Mouse (Mus musculus) left cerebral cortex, adult 18-20 months (tissue): Measurements from ENCODE around the gene Hoxb5. TPM values are rescaled to one million over a fixed set of nuclear protein-coding genes. Genes with fewer than 3 reads are reported as not detected.
A peak's percentile ranks its signal among the peaks of the same experiment; 100 is the strongest.

Source experiments
- DNase-seq, 2 experiments: peaks; one replicate each; pipeline ENCODE4 v3.0.0; 2021 to 2022; ENCODE audit warnings: low spot score in 2 of 2, mixed read lengths in 1 of 2
- total RNA-seq, 2 experiments: library from RNA; stranded (reverse); gene quantifications; 2 replicates each; pipeline ENCODE4 v1.2.3; 2021

Hoxb5 gene
- total RNA-seq, 2 experiments from 2014 or later = not detected

DNA sequence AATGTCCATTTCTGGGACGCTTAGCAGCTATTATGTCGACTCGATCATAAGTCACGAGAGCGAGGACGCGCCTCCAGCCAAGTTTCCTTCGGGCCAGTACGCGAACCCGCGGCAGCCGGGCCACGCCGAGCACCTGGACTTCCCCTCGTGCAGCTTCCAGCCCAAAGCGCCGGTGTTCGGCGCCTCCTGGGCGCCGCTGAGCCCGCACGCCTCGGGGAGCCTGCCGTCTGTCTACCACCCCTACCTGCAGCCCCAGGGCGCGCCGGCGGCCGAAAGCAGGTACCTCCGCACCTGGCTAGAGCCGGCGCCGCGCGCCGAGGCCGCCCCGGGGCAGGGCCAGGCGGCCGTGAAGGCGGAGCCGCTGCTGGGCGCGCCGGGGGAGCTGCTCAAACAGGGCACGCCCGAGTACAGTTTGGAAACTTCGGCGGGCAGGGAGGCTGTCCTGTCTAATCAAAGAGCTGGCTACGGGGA, 31.6 kb upstream of the Hoxb5 start:
- no peak for DNase-seq

- no peak for DNase-seq
Measured at GRCm38 (mm10) chr11:96272024-96272921, 30.9 kb upstream of the Hoxb5 start.

GRCm38 (mm10) chr11:96274428-96274827, 28.7 kb upstream of the Hoxb5 start:
- no peak for DNase-seq

DNA sequence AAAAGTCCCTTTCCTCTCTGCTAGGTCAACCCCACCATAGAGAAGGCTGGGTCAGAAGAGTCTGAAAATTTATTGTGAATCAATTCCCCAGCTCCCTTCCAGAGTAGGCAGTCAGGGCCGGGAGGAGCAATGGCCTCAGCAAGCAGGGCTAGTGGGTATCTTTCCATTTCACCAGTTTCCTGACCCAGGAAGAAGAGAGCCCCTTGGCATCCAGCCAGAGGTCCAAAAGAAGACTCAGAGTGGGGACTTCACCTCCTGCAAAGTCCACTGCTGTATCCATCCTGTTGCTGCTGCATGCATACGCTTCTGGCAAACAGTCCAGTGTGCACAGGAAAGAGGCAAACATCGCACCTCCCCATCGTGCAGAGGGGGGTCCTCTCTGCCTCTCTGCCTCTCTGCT, 27.2 kb upstream of the Hoxb5 start:
- no peak for DNase-seq

DNA sequence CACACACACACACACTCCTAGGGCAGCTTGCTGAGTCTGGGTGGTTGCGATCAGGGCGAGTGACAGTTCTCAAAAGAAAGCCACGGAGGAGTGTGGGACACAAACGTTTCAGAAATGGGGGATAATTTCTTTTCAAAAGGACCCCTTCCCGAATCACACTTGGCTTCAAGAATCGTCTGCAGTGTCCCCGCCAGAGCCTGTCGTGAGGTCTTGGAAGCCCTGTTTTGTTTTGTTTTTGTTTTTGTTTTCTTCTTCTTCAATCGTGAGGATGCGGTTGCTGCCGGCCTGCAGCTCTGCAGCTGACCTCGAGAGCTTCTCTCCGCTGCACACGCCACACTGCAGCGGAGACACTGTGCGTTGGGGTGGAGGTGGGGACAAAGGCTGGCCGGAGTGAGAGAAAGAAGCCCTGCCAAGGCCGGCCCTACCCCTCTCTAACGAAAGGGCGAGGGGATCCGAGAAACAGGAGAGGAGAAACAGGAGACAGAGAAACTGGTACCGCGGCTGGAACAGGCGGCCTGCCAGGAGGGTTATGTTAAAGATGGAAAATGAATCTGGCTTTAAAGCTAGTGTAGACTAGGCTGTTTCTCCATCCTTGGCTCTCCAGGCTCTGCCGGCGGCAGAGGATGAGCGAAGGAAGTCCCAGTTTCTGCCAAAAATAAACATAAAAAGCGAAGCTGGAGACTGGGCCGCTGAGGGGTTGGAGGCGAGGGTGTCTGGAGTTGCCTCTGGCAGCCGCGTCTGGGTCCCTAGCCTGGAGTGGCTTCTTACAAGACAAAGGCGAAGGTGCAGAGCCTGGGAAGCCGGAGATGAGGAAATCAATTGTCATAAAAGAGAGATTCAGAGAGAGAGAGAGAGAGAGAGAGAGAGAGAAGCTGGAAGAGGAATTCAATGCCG, 25.7 kb upstream of the Hoxb5 start:
- no peak for DNase-seq

- DNase-seq = no peak
Measured at GRCm38 (mm10) chr11:96278324-96278723, 24.8 kb upstream of the Hoxb5 start.

DNA sequence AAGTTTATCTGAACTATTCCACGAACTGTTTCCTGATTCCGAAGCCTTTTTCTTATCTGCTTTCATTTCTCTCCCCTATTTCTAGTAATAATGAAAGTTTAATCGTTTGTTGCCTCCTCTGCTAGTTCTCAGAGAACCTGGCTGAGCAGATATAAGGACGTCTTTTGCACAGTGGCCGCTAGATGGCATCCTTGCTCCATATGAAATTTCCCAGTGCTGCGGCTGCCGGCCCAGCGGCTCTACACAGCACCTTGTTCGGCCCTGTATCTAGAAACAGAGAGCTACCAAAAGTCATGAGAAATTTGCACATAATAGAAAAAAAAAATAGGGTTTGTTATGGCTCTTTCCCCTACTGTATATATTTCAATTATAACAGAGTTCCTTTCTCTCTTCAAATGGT, 24.4 kb upstream of the Hoxb5 start:
- DNase-seq = peak; percentile 90

DNA sequence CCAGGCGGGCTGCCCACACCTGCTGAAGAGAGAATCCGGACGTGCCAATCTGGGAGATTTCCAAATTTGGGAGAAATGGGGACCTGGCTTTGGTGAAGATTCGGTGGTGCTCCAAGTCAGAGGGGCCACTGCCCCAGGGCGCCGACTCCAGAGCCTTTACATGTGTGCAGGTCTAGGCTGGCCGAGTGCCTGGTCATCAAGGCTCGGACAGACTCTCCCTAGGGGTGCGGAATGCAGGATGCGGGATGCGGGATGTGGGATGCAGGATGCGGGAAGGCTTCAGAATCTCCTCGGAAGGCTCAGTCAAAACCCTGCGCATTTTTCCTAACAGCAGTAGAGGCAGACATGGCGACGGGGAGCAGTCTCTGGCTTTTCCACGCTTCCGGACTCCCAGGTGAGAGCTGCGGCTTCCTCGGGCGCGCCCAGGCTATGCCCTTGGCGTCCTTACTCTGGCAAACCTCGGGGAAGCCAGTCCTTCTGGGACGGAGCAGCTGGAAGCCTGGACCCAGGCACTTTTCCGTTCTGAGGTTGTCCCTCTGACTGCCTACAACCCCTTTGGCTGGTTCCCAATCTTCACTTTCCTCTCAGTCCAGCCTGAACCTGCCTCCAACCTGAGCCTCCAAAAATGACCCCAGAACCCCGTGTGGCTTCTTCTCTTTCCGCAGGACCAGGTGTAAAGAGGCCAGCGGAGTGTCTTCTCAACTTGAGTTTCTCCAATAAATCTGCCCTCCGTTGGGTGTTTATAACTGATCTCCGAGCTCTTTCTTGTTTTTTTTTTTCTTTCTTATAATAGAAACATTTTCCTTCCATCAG, 23.5 kb upstream of the Hoxb5 start:
- no peak for DNase-seq

DNA sequence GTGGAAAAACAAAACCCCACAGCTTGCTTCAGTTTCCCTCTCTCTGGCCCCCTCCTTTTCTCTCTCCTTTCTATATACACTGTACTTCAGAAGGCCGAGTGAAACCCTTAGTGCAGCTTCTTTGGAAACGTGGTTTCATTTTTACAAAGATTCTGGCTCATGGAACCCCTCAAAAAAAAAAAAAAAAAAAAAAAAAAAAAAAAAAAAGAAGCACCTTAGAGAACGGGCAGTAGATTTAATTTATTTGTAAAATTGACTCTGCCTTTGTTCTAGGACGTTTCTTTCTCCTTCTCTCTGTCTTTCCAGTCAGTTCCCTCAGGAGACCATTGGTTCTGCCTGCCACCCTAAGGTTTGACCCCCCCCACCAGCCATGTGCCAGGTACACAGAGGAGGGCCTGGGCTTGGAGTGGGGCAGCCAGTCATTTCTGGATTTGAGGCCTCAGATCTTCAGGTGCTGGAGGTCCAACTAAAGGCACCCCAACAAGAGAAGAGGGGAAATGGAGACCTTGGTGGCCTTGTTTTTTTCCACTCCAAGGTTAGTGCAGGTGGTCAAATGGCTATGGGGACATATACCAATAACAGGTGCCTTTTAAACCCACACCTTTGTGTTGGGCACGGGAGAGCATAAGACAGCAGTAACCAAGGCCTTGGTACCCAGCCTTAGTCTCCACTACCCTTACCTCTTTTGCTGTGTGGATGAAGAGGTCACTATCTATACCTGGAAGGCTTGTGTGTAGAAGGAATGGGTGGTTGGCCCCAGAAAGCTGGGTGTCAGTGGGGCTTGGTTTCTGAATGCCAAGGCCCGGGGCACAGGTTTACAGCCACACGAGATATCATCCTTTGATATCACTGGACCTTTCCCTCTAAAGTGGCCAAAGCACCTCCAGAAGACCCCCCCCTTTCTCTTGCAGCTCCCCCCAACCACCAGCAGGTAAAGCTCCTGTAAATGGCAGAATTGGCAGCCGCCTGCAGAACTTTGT, 22.4 kb upstream of the Hoxb5 start:
- DNase-seq = no peak

DNA sequence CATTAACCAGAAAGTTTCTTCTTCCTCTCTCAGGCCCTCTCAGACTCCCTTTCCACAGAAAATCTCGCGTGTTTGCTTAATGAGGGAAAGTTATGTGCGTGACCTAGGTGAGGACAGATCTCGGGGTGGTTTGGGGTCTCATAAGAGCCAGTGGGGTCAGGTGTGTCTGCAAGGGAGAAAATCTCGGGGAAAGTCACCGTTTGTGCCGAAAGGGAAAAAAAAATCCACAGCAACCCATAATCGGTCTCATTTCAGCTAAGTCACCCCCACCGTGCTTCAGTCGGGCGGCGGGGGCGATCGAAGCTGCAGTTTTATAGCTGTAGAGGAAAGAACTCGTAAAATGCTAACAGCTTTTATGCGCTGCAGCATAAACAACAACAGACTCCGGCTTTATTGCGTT, 21.7 kb upstream of the Hoxb5 start:
- DNase-seq = no peak

- no peak for DNase-seq
Measured at GRCm38 (mm10) chr11:96281855-96282570, 21.1 kb upstream of the Hoxb5 start, which contains the start of gene Hoxb8. Gene Hoxb8, plus strand, starts transcription at chr11:96281905.

DNA sequence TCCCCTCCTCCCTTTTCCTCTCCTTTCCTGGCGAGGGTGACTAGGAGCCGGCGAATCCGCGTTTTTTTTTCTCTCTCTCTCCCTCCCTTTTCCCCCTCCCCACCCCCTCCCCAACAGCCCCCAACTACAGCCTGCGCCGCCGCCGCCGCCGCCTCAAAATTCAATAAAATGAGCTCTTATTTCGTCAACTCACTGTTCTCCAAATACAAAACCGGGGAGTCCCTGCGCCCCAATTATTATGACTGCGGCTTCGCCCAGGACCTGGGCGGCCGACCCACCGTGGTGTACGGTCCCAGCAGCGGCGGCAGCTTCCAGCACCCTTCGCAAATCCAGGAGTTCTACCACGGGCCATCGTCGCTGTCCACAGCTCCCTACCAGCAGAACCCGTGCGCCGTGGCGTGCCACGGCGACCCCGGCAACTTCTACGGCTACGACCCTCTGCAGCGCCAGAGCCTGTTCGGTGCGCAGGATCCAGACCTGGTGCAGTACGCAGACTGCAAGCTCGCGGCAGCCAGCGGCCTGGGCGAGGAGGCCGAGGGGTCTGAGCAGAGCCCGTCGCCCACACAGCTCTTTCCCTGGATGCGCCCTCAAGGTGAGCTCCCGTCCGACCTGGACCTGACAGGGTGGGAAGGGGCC, 20.2 kb upstream of the Hoxb5 start:
- DNase-seq = no peak

DNA sequence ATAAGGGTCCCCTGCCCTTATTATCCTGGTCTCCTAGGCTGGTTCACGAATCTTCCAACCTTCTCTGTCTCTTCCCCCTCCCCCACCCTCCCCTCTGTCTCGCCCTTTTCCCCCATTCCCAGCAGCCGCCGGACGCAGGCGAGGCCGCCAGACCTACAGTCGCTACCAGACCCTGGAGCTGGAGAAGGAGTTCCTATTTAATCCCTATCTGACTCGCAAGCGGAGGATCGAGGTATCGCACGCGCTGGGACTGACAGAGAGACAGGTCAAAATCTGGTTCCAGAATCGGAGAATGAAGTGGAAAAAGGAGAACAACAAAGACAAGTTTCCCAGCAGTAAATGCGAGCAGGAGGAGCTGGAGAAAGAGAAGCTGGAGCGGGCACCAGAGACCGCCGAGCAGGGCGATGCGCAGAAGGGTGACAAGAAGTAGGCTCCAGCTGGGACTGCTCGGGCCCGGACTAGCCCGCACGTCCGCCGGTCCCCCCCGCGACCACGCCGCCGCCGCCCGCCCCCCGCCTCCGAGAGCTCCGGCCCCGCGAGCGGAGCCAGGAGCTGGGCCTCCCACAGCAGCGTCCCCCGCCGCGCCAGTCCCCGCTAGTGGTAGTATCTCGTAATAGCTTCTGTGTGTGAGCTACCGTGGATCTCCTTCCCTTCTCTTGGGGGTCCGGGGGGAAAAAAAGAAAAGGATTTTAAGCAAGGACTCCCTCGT, 18.9 kb upstream of the Hoxb5 start:
- DNase-seq = no peak

DNA sequence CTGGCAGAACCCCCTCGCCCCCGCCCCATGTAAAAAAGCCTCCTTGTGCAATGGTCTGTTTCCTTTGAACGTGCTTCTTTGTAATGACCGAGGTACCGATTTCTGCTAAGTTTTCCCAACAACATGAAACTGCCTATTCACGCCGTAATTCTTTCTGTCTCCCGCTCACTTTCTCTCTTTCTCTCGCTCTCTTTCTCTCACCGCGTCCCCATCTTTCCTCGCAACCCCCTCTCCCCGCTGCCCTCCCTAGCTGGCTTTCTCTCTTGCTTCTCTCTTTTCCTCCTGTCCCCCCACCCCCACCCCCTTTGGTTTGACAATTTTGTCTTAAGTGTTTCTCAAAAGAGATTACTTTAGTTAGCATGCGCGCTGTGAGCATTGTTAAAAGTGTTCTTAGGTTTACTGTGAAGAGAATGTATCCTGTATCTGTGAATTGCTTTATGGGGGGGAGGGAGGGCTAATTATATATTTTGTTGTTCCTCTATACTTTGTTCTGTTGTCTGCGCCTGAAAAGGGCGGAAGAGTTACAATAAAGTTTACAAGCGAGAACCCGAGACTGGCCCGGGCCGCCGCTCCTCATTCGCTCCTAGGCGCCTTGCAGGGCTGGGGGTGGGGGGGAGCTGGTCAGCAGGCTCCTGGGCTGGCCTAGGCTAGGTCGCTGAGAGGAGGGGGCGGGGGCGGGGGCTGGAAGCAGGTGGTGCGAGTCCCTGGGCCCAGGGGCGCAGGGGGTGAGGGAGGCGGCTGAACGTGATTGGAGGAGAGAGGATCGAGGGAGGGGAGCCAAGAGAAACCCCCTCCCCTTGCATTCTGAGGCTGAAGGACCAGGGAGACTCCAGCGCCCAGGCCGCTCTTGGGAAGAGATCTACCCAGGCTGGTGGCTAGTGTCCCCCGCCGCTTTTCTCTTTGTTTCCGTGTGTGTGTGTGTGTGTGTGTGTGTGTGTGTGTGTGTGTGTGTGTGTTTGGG, 18.1 kb upstream of the Hoxb5 start:
- DNase-seq = no peak

DNA sequence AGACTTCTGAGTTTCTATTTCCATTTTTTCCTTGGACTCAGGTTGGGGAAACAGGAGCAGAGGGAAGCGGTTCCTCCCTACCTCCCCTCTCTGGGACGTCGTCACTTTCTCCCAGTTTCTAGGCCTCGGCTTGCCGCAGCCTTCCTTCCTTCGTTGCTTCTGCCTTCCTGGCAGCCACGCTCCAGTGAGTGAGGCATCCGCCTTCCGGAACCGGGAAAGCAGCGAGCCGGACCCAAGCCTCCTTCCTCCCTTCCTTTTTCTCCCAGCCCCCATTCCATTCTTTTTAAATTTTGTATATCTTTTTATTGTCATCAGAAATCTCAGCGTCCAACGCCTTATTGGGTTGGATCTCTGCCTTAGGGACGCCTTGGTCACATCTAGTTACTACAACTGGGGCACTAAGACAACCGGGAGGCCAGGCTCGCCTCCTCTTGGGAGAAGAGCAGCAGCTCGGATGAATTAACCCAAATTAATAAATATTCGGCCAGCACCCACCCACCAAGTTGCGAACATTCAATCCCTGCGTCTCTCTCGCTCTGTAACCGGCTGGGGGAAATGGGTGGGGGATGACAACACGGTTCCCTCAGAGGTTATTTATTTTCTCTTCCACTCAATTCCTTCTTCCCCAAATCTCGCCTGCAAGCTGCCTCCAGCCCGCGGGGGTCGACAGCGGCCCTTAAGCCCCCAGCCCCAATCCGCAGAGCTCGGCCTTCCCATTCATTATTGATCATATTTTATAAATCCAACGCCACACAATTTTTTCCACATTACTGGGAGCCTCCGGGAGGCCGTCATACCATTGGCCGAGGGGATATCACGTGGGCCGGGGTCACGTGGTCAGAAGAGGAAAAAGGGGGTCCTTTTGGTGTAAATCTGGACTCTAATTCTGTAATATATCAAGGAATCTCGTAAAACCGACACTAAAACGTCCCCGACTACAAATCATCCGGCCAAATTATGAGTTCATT, 17.1 kb upstream of the Hoxb5 start, which contains the start of gene Hoxb7:
Hoxb7 (plus strand) TSS at position 853 of the 968 bp plus-strand sequence.
- DNase-seq = no peak
